Mouse (Mus musculus) G1E (cell line): Measurements from ENCODE around the gene Phf12.

Experiments
- CTCF ChIP-seq: IDR thresholded peaks from 2 replicates; pipeline ENCODE4 v1.5.1; 2012; ENCODE audit warnings: low read depth, low read length, inconsistent platforms, mixed read lengths
- GATA1 ChIP-seq: IDR thresholded peaks from 2 replicates; pipeline ENCODE4 v1.6.1; 2012; ENCODE audit warnings: borderline replicate concordance, low read length, inconsistent platforms, mixed read lengths
- POLR2AphosphoS5 ChIP-seq: IDR thresholded peaks from 2 replicates; pipeline ENCODE4 v1.6.1; 2012; ENCODE audit warnings: low read depth, low read length, inconsistent platforms; ENCODE audit not compliant: insufficient replicate concordance
- TAL1 ChIP-seq: conservative IDR thresholded peaks from 2 replicates; pipeline ENCODE4 v1.6.1; 2012; ENCODE audit warnings: low read depth, low read length, inconsistent platforms, mixed read lengths

GRCm38 (mm10) chr11:77973520-77973919 is 9.0 kb upstream of the Phf12 start:
- no peak for TF ChIP-seq CTCF
- no peak for TF ChIP-seq TAL1
- TF ChIP-seq GATA1, result no peak
- TF ChIP-seq POLR2AphosphoS5, result no peak
